ENCODE assay signal across 13 mouse cellular contexts in the genomic region with DNA sequence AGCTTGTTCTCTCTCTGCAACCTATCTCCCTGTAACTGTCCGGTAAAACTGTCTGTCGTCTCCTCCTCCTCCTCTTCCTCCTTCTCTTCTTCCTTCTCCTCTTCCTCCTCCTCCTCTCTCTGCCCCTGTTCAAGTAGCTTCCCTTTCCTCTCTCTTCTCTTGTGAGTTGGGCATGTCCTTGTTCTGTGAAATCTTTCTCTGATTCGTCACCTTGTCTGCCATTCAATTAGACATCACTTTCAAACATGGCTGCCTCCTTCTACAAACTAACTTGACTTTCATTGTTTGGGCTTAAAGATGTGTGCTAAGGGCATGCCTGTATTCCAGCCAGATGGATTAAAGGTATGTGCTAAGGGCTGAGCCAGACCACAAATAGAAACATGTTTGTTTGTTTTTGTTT. TPM values are rescaled to one million over a fixed set of nuclear protein-coding genes. Genes with fewer than 3 reads are reported as not detected.
DNase-seq lines count a peak whose midpoint lies in the region; ATAC-seq and TF ChIP-seq lines count a peak whose summit lies in the region.
"Had no signal": no experiment of that assay in that cellular context is flagged by ENCODE, and none has a peak within 500 bp of the region (broad histone marks: within the 10 kb centered on the region; RNA-seq: fewer than 3 reads in every experiment).

No protein-coding gene starts in this region.

- no peak for DNase-seq in heart, postnatal 14 days
- DNase-seq in testis, postnatal 14 days (ENCODE audit: low spot score): no peak
- DNase-seq in gastrocnemius, adult 8-10 months (ENCODE audit: low spot score in 2 of 2): no peak
- DNase-seq in forebrain, embryonic 10.5 days (ENCODE audit: extremely low spot score, low spot score): no peak
- DNase-seq: cerebellum, adult 9-11 months; kidney, postnatal 25 days; retina, postnatal 1 day had no signal

- H3K27me3 ChIP-seq in heart, embryonic 13.5 days (replicated peaks): no peaks in the 10 kb centered on the region
- no peaks in the 10 kb centered on the region for H3K27me3 ChIP-seq in testis, adult 2 months (ENCODE audit: control insufficient read depth, insufficient read depth, low read length)
- no peaks in the 10 kb centered on the region for H3K27me3 ChIP-seq in stomach, embryonic 16.5 days (ENCODE audit: control insufficient read depth, insufficient read depth, low read length)
- no peaks in the 10 kb centered on the region for H3K27me3 ChIP-seq in forebrain, embryonic 10.5 days (ENCODE audit: poor library complexity, severe bottlenecking)

- no peak for ATAC-seq in heart, embryonic 13.5 days (ENCODE audit: extremely low read depth, insufficient number of reproducible peaks, low FRiP score, low TSS enrichment)
- no peak for ATAC-seq in stomach, embryonic 16.5 days (ENCODE audit: insufficient read depth, low FRiP score)

- peaks cover 19% of the 10 kb centered on the region for H3K36me3 ChIP-seq in heart, embryonic 13.5 days
- H3K36me3 ChIP-seq in testis, adult 2 months (ENCODE audit: control insufficient read depth, insufficient read depth, low read length): no peaks in the 10 kb centered on the region
- H3K36me3 ChIP-seq in stomach, embryonic 16.5 days (ENCODE audit: control insufficient read depth, insufficient read depth, low read length): 0 out of 2 replicates have a peak, but pooled peaks cover 2% of the 10 kb centered on the region
- H3K36me3 ChIP-seq in forebrain, embryonic 10.5 days (replicated peaks): peaks cover 33% of the 10 kb centered on the region

- peaks cover 24% of the 10 kb centered on the region for H3K4me1 ChIP-seq in heart, embryonic 13.5 days
- no peaks in the 10 kb centered on the region; the same call in 1 of the 2 replicates for H3K4me1 ChIP-seq in testis, adult 2 months (ENCODE audit: control insufficient read depth, insufficient read depth, low read length)
- 0 out of 2 replicates have a peak, but pooled peaks cover 5% of the 10 kb centered on the region for H3K4me1 ChIP-seq in brown adipose tissue, adult 24 weeks (ENCODE audit: control insufficient read depth, insufficient read depth, insufficient read length, low read length)
- H3K4me1 ChIP-seq in stomach, embryonic 16.5 days (ENCODE audit: control insufficient read depth, insufficient read depth, low read length): peaks cover 8% of the 10 kb centered on the region; the same call in 1 of the 2 replicates
- H3K4me1 ChIP-seq in forebrain, embryonic 10.5 days: peaks cover 8% of the 10 kb centered on the region; the same call in 1 of the 2 replicates

- TF ChIP-seq POLR2A in testis, adult 2 months (IDR thresholded peaks at IDR 0.05; ENCODE audit: control insufficient read depth, low read depth, low read length): no peak

- no peak overlapping the region for H3K4me2 ChIP-seq in heart, embryonic 13.5 days
- H3K4me2 ChIP-seq in stomach, embryonic 16.5 days (ENCODE audit: low read depth, low read length): no peak overlapping the region

- no peak overlapping the region for H3K4me3 ChIP-seq in heart, embryonic 13.5 days
- no peak overlapping the region for H3K4me3 ChIP-seq in testis, adult 2 months (ENCODE audit: control insufficient read depth, low read depth, low read length)
- 0 out of 2 replicates have a peak overlapping the region, but pooled peaks have one; percentile 14 for H3K4me3 ChIP-seq in brown adipose tissue, adult 24 weeks (ENCODE audit: insufficient read depth, low read depth, low read length)
- no peak overlapping the region for H3K4me3 ChIP-seq in stomach, embryonic 16.5 days (replicated peaks; ENCODE audit: low read length)
- no peak overlapping the region for H3K4me3 ChIP-seq in forebrain, embryonic 10.5 days

- H3K9me3 ChIP-seq in heart, embryonic 13.5 days: no peaks in the 10 kb centered on the region
- no peaks in the 10 kb centered on the region for H3K9me3 ChIP-seq in stomach, embryonic 16.5 days (replicated peaks; ENCODE audit: control insufficient read depth, low read length)
- H3K9me3 ChIP-seq in forebrain, embryonic 10.5 days: peaks cover 5% of the 10 kb centered on the region; the same call in 1 of the 2 replicates

- intact Hi-C loops in heart, postnatal 14 days (cut with DNase I): no loop called here

- WGBS in heart, embryonic 13.5 days: 65% methylated on average over 3 of the region's 3 CpGs
- 84% methylated on average over 3 of the region's 3 CpGs for WGBS in stomach, embryonic 16.5 days
- WGBS in forebrain, embryonic 10.5 days: 88% methylated on average over 3 of the region's 3 CpGs

- no peak overlapping the region for H3K9ac ChIP-seq in heart, embryonic 13.5 days
- H3K9ac ChIP-seq in stomach, embryonic 16.5 days (ENCODE audit: low read length): no peak overlapping the region

- TF ChIP-seq CTCF in testis, adult 2 months (IDR thresholded peaks at IDR 0.05; ENCODE audit: control insufficient read depth, insufficient read depth, insufficient replicate concordance, low read depth, low read length): no peak

- peak overlapping the region; percentile 59 for H3K27ac ChIP-seq in heart, embryonic 13.5 days (replicated peaks)
- peak overlapping the region; percentile 55 for H3K27ac ChIP-seq in testis, adult 2 months (ENCODE audit: control insufficient read depth, insufficient read depth, low read depth, low read length)
- no peak overlapping the region for H3K27ac ChIP-seq in brown adipose tissue, adult 24 weeks (replicated peaks; ENCODE audit: low read depth, low read length)
- H3K27ac ChIP-seq in stomach, embryonic 16.5 days (ENCODE audit: low read length): peak overlapping the region; percentile 23; the same call in 1 of the 2 replicates
- H3K27ac ChIP-seq in forebrain, embryonic 10.5 days: no peak overlapping the region
- H3K27ac ChIP-seq: left cerebral cortex, adult 2 months; macrophage had no signal

RNA-seq across cellular contexts. Expression of gene Thumpd2, which starts 1.5 kb away (rescaled TPM):
- 8.9 and 9.5 TPM in 2 replicates for polyA plus RNA-seq in heart, embryonic 13.5 days (2015; fragmentation: Nextera tagmentation; extraction: Ambion mirVana)
- 1 to 10 TPM; 4.6 TPM for total RNA-seq in heart, postnatal 14 days (2021)
- polyA plus RNA-seq in testis, adult 2 months (2012; rRNA removed): 0.61 and 0.67 TPM in 2 replicates
- 1.3 and 4.5 TPM in 2 replicates for polyA plus RNA-seq in brown adipose tissue, adult 24 weeks (2012; ENCODE audit: insufficient read depth, insufficient read length, missing spikeins)
- polyA plus RNA-seq in stomach, embryonic 16.5 days (2015; fragmentation: Nextera tagmentation; extraction: Ambion mirVana): 10.7 and 12.9 TPM in 2 replicates
- total RNA-seq in gastrocnemius, adult 8-10 months (2022): 1 to 10 TPM; 2.1 to 3.9 (median 3.0) TPM
- 15.9 and 17.0 TPM in 2 replicates for polyA plus RNA-seq in forebrain, embryonic 10.5 days (2016; fragmentation: Nextera tagmentation; extraction: Ambion mirVana)

Comparison
In these comparisons a context has a peak if more than half of its experiments do, and no peak if none do; other contexts are left out.
1. H3K27ac ChIP-seq: peak in heart, embryonic 13.5 days (single experiment), testis, adult 2 months (single experiment) and stomach, embryonic 16.5 days (single experiment); none in brown adipose tissue, adult 24 weeks (single experiment) and forebrain, embryonic 10.5 days (single experiment).